Mouse (Mus musculus): ENCODE data around the gene Macf1. TPM values are rescaled to one million over a fixed set of nuclear protein-coding genes. Genes with fewer than 3 reads are reported as not detected.
"Not testable (repeated sequence)": the region's sequence is repeated elsewhere in the genome, so short reads cannot be mapped to it uniquely, and the experiment has no call there.

Macf1 gene
- total RNA-seq, 1 experiment from 2014 or later: 193 TPM

DNA sequence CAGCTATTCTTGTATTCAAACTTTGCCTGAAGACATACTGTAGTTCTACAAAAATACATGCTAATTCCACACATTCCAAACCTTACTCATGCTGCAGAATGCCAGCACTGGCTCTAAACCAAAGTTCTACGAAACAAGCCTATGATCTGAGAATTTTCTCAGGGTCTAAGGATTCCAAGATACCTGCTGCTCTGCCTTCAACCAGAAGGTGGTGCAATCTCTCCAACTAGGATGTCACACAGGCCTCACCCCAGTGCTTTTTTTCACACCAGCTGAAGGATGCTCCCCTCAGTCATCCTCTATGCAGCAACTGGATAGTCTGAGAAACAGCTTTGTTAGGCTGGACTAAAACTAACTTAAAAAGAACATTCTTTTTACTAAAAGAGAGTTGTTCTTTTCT, 148.9 kb downstream of the Macf1 start:
- DNase-seq: peak; percentile 80

DNA sequence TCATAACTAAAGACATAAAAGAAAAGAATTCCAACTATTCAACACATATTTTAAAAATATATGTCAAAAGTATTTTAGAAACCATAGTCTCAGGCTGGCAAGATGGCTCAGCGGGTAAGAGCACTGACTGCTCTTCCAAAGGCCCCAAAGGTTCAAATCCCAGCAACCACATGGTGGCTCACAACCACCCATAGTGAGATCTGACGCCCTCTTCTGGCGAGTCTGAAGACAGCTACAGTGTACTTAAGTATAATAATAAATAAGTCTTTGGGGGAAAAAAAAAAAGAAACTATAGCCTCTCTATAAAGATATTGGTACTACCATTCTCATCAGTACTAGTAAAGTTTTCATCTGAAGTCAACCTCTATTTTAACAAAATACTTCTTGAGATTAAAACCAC, 152.2 kb downstream of the Macf1 start:
- peak; percentile 13 for DNase-seq

DNA sequence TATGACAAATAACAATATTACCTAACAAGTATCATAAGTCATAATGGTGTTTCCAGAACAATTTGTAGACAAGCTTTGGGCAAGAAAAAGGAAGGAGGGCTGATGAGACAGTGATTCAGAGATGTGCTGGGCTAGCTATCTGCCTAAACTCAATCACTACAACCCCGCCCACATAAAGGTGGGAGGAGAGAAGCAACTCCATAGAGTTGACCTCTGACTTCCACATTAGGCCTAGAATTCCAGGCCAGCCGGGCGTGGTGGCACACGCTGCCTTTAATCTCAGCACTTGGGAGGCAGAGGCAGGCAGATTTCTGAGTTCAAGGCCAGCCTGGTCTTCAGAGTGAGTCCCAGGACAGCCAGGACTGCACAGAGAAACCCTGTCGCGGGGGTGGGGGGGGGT, 153.2 kb downstream of the Macf1 start:
- DNase-seq: no peak

DNA sequence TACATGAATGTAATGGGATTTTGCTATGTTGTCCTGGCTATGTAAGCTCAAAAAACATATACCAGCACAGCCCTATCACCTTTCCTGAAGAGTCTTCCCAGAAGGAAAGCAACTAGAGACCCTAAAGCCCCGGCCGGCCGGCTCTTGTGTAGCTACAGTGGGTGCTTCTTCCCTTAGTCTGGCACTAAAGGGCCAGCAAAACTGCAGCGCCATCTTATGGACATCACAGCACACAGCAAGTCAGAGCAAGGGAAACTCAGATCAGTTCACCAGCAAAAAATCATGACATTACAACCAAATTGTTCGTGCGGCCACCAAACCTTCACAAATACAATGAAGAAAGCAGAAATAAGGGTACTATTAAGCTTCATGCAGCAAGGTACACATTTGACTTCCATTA, 154.9 kb downstream of the Macf1 start:
- peak; percentile 56 for DNase-seq

DNA sequence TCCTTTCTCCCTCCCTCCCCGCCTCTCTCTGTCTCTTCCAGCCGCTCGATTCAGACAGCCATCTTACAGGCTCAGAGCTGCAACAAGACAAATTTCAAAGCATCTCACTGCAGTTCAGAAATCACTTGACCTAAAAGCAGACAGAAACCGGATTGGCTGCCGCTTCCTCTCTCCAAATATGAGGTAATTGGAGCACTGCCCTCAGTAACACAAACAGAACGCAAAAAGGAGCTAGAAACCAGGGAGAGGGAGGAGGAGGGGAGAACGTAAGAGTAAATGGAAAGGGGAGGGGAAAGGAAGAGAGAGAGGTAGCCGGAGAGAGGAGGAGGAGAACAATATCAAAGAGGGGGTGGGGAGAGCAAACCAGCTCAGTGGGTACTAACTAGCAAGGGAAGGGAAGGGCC, 156.6 kb downstream of the Macf1 start:
- DNase-seq: peak; percentile 39

DNA sequence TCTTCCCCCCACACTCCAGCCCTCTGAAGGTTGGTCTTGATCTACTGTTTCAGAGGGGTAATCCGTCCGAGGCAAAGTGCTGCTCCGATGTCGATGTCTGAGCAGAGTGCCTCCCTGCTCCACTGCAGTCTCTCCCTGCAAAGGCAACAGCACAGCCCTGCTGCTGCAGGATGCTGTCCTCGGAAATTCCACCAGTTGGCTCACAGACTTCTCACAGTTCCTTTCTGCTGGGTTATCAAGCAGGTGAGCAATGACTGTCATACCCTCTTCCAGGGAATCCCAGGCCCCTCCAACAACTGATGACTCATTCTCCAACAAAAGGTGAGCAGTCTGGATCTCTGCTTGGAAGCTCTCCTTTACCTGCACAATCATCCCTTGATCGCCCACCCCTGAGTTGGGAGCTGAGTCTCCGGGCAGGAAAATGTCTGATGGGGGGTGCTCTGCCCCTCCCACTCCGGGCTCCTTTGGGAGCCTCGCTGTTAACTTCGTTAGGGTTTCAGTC, 157.3 kb downstream of the Macf1 start:
- DNase-seq: no peak

DNA sequence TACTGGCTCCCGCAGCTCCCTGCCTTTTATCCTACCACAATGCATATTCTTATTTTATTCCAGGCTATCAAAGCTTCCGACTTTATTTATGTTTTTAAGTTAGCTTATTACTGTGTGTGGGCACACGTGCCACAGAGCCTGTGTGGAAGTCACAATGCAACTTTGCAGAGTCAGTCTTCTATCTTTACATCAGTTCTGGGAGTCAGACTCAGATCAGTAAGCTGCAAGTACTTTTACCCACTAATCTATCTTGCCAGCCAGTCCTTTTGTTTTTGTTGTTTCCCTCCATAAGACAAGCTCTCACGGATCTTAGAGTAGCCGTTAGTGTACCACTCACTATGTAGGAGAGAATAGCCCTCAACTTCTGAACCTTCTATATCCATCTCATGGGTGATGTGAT, 159.4 kb downstream of the Macf1 start:
- no peak for DNase-seq

DNA sequence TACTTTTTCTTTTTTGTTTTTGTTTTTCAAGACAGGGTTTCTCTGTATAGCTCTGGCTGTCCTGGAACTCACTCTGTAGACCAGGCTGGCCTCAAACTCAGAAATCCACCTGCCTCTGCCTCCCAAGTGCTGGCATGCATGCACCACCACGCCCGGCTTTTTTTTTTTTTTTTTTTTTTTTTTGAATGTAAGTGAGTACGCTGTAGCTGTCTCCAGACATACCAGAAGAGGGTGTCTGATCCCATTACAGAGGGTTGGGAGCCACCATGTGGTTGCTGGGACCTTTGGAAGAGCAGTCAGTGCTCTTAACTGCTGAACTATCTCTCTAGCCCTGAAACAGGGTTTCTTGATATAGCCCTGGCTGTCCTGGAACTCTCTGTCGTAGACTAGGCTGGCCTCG, 164.0 kb downstream of the Macf1 start:
- not testable (repeated sequence) for DNase-seq

DNA sequence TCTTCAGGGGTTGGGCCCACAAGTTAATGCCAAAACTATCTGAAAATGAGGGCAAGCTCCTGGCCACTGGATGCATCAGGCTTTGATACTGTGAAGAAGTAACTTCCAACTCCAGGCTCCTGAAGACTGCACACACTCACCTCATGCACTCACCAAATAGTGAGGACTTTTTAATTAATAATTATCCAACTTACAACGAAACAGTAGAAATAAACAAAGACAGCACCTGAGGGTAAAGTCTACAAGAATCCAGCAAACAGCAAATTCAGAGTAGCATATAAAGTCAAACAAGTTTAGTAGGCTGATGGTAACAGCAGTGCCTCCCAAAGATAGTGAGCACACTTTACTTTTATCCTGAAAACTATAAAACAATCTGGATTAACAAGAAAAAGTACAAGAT, 168.5 kb downstream of the Macf1 start:
- DNase-seq: no peak

DNA sequence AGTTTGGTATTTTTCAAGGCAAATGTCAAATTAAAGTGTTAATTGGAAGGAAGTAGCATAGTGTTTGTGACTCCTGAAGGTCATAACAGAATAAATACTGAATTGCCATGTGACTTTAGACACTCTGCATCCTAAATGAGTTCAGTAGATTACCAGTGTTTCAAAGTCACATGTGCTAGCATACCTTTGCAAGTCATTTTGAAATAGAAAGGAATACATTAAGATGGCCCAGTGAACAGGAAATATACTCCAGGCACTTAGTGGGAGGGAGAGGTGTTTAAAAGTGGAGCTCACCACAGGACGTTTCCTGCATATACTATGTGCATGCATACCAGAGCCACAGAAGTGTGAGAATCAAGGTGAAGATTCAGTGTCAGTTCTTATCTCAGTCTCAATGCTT, 174.0 kb downstream of the Macf1 start:
- DNase-seq: no peak

DNA sequence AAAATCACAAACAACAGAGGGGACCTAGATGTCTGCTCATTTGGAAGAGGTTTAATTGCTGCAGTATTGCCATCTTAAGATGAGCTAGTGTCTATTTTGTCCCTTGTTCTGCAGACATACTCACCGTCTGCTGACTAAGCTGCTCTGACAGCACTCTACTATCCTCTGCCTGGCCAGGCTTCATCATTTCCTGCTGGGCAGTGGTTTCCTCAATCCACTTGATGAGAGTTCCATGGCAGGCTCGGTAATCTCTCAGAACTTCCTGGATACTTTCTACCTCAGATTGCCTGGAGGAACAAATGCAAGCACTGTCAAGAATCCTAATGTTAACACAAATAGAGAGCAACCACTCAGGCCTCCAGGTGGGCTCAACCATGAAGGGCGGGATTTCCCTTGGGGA, 195.1 kb downstream of the Macf1 start:
- no peak for DNase-seq

DNA sequence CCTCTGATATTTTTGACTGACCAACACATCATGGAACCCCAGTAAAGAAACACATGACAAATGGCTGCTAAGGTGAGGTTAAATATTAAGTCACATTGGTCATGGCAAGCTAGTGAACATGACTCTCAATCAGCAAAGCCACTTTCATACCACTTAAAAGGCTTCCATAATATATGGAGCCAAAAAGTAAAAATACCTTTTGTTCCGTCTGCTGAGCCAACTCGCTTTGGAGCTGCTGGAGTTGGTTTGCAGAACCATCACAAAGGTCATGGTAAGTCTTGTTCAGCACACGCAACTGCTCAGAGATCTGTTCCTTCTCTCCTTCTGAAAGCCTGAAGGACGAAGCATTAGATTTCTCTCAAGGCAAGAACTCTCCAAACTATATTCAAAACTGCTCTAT, 204.2 kb downstream of the Macf1 start:
- no peak for DNase-seq

DNA sequence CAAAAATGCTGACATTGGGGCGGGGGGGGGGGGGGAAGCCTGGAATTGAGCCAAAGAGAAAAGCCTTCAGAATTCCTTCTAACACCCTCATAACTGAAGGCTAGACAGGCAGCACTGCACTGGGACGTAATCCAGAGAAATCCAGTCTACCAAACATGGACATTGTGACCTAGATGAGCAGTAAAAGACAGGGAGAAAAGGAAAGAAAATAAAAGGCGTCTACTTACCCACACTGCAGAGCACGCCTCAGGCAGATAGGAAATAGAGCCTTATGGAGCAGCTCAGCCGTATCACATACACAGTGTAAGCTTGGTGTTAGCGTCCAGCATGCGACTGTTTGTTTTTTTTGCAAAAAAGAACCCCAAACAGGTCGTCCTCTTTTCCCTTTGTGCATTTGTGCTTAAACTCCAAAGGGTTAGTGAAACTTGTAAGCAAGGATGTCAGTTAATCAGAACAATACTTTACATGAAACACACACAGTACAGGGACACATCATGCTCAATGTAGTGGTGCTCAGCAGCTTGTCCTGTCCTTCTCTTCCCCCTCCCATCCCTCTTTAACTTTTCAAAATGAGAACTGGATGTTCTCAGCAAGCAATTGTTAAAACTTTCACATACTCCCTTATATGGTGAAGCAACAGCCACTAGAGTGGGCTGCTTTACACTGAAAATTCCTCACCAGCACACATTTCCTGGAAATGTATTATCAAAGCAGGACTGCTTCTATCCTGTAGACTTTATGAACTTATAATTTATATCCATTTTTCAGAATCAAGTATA, 205.3 kb downstream of the Macf1 start:
- no peak for DNase-seq

DNA sequence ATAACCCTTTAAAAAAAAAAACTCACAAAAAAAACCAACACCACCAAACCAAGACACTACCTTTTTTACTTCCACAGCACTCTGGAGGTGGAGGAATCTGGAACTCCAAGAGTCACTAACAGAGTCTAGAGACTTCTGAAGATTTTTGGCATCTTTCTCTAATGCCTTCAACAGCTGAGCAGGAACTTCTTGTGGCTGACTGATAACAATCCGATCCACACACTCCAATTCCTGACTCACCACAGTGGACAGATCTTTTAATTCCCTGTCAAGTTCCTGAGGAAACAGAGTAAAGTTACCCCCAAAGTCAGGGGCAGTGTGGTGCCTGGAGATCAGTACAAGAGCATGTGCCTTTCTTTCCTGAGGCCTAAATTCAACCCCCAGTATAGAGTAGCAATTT, 218.4 kb downstream of the Macf1 start:
- no peak for DNase-seq

DNA sequence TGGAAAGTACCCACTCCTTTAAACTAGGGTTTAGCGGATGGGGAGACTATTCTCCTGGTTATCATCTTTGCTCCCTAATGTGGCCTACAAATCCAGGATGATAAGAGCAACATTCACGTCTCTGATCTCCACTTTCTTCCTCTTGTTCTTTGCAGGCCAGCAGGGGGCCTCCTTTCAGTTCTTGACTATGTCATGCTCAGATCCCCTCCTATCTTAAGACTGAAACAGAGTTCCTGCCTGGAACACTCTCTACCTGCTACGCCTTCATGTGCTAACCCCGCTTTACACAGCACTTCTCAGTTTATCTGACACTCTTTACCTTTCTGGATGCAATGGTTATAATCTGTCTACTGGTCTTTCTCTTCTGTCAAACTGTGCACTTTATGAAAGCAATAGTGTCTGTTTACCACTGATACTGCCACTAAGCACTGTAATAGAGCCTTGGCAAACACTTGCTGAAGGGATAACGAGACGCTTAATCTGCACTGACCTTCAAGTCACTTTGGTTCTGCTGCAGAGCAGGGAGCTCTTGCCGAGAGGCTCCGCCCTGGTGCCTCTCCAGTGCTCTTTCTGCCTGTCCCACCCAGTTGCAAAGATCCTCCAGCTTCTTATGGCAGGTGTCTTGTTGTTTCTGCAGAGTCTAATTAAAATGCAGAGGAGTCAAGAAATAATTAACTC, 223.4 kb downstream of the Macf1 start:
- peak; percentile 22 for DNase-seq

DNA sequence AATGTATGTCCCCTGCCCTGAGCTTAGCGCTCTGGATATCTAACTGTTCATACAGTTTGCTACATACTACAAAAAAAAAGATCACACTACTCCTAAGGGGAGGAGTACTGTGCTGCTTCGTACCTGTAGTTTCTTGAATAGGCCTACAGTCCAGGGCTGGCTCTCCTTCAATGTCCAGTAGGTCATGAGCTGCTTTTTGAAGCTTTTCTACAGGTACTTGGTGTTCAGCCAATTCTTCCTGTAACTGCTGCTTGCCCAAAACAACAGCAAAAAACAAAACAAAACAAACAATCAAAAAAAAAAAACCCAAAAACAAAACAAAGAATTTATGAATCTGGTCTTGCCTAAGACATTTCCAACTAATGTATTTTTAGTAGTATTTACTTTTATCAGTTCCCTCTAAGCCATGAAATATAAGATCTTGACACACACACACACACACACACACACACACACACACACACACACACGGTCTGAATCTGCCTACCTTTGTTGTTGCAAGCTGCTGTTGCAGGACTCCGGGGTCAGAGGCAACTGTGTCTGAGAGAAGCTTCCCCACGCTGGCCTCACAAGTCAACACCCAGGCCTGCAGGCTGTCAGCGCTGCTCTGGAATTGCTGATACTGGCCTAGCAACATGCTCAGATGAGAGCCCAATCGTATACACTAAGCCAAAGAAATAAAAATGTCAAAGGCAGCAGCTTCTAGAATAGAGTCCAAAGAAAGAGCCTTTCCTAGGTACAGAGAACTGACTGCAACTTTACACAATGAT, 229.1 kb downstream of the Macf1 start:
- no peak for DNase-seq

DNA sequence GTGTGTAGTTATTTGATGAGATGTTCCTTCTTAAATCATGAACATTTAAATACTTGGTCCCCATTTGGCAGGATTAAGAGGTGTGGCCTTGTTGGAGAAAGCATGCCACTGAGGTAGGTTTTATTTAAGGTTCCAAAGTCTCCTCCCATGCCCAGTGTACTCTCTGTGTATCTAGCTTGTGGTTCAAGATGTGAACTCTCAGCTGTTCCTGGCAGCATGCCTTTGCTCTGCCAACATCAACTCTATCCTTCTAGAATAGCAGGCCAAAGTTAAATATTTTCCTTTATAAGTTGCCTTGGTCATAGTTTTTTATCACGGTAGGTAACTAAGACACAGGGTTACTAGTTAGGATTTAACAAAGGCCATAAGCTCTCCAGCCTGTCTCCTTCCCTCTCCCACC, 230.4 kb downstream of the Macf1 start:
- DNase-seq: no peak

DNA sequence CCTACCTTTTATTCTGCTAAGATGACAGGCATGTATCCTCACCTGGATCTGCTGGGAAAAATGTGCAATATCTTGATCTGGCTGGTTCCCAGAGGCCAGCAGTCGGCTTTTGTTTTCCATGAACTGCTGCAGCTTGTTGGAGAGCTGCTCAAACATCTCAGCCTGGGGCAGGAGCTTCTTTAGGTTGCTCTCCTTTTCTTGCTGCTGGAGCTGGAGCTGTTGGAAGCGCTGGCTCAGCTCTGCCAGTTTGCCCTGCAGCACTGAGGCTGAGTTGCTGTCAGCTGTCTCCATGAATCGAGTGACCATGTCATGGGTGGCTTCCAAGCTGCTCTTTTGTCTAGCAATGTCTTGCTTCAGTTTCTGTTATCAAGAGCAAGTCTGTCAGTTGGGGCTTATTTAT, 232.2 kb downstream of the Macf1 start:
- DNase-seq: no peak

DNA sequence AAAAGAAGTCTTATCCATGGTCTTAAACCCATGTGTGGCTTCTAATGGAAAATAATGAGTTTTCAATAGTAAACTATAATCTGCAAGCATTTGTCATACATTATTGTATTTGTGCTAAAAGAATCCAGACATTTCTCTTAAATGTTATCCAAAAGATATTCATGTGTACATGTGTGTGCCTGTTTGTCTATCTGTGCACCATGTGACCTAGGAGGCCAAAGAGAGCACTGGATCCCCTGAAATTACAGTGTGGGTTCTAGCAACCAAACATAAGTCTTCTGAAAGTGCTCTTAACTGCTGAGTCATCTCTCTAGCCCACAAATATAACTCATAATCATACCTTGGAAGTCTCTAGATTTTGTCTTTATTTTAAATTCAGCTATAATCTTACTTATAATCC, 234.9 kb downstream of the Macf1 start:
- DNase-seq: no peak

DNA sequence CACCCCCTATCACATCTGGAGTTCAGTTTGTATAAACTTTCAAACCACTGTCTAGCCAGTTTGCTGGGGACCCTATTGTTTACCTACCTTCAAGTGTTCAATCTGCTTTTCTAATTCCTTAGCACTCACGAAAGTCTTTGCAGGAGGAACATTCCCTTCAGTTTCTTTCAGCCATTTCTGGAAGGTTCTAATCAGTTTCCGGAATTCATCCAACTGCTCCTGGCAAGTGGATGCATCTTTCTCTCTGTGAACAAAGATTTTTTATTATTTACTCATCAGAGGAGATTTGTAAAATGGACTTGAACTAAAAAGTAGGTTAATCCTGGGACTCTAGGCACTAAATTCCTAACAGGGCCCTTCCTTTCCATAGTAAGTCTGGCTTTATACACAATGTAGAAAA, 236.1 kb downstream of the Macf1 start:
- no peak for DNase-seq

DNA sequence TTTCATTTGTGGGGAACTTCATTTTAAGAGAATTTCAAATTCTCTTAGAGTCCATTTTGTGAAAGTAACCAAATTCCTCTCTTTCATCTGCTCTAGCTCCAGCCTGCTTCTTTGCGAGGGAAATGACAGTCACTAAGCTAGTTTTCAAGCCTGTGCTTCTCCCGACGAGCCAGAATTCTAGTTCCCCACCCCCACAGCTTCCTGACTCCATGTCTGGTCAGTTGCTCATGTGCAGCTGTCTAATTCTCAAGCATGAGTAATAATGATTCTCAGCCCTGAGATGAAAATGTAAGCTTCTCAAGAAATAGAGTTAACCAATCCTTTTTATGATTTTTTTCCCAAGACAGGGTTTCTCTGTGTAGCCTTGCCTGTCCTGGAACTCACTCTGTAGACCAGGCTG, 236.9 kb downstream of the Macf1 start:
- DNase-seq: no peak

DNA sequence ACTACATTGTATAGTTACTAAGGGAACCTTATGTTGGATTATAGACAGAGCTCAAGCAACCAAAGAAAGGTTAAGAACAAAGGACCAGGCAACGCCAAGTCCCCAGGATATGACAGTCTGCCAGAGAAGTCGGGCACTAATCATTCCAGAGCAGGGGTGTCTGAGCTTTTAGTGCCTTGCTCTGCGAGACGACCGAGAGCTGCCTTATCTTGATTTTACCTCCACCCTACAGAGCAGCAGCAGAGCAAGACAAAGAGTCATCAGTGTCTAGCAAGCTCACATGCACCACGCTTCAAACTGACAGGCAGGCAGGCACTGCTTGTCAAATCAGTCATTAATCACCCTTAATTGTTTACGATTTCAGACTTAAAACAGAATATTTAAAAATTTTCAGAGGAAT, 237.4 kb downstream of the Macf1 start:
- no peak for DNase-seq

DNA sequence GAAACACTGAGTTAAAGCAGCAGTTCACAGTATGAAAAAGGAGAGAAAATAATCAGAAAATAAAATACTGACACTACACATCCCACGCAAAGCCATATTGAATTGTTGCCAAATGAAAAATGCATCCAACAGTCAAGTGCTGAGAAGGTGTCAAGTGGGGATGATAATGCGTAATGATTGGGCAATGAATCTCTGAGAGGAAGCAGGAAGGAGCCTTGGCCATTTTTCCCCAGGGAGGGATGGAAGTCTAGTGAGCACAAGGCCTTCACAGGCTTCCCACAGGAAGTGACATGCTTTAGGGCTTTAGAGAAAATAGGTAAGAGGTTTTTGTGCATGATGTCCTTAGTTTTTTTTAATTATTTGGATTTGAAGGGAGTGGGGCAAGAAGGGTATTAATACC, 237.9 kb downstream of the Macf1 start:
- DNase-seq: not testable (repeated sequence)
